Mouse (Mus musculus) limb, embryonic 11.5 days (tissue): ENCODE data around the gene Wnt4. TPM values are rescaled to one million over a fixed set of nuclear protein-coding genes. Genes with fewer than 3 reads are reported as not detected.

ENCODE experiments used
- ATAC-seq: fragments of 200-750 bp; cut with Nextera tagmentation; 2 replicates; pipeline ENCODE4 v1.8.0; 2017; ENCODE audit warnings: low read depth; ENCODE audit not compliant: insufficient number of reproducible peaks, low FRiP score, low TSS enrichment
- DNase-seq: peaks from one replicate; pipeline ENCODE4 v3.0.0-alpha.2; 2015; ENCODE audit warnings: low spot score
- H3K27ac ChIP-seq: fragments of 300-500 bp; sonication (generic); replicated peaks from 2 replicates; pipeline ENCODE4 v1.5.1; 2014; ENCODE audit warnings: low read depth, mild to moderate bottlenecking, low read length
- H3K27me3 ChIP-seq: fragments of 300-500 bp; sonication (generic); 2 replicates; pipeline ENCODE4 v1.6.1; 2014; ENCODE audit warnings: mild to moderate bottlenecking, low read length, mixed read lengths; ENCODE audit not compliant: control insufficient read depth, insufficient read depth
- H3K36me3 ChIP-seq: fragments of 300-500 bp; sonication (generic); 2 replicates; pipeline ENCODE4 v1.6.1; 2014; ENCODE audit warnings: mild to moderate bottlenecking, low read length, moderate library complexity, mixed read lengths; ENCODE audit not compliant: control insufficient read depth, insufficient read depth
- H3K4me1 ChIP-seq: fragments of 300-500 bp; sonication (generic); 2 replicates; pipeline ENCODE4 v1.6.1; 2014; ENCODE audit warnings: low read length, mixed read lengths; ENCODE audit not compliant: control insufficient read depth, insufficient read depth
- H3K4me2 ChIP-seq: fragments of 300-500 bp; sonication (generic); 2 replicates; pipeline ENCODE4 v1.6.1; 2014; ENCODE audit warnings: low read depth, mild to moderate bottlenecking, moderate library complexity; ENCODE audit not compliant: severe bottlenecking
- H3K4me3 ChIP-seq: fragments of 300-500 bp; sonication (generic); 2 replicates; pipeline ENCODE4 v1.5.1; 2014; ENCODE audit warnings: low read depth, low read length
- H3K9ac ChIP-seq: fragments of 300-500 bp; sonication (generic); 2 replicates; pipeline ENCODE4 v1.6.1; 2014; ENCODE audit warnings: mild to moderate bottlenecking, low read length
- H3K9me3 ChIP-seq: fragments of 300-500 bp; sonication (generic); 2 replicates; pipeline ENCODE4 v1.6.1; 2016; ENCODE audit warnings: low read length; ENCODE audit not compliant: control insufficient read depth
- WGBS: fragments of 180-500 bp; shearing (Covaris S2); extraction: QIAGEN DNeasy Blood & Tissue Kit; methylation state at CpG from one replicate; pipeline ENCODE4 v1.1.7; 2014; 5-methylcytosine and 5-hydroxymethylcytosine counted together
- polyA plus RNA-seq: library from polyadenylated mRNA; unstranded; fragments of >200 nt; fragmentation: Nextera tagmentation; extraction: Ambion mirVana; gene quantifications from 2 replicates; pipeline ENCODE4 v1.2.1, GENCODE M21; 2014

The Wnt4 gene
- polyA plus RNA-seq, 1 experiment from 2014 or later = 3.5 TPM

DNA sequence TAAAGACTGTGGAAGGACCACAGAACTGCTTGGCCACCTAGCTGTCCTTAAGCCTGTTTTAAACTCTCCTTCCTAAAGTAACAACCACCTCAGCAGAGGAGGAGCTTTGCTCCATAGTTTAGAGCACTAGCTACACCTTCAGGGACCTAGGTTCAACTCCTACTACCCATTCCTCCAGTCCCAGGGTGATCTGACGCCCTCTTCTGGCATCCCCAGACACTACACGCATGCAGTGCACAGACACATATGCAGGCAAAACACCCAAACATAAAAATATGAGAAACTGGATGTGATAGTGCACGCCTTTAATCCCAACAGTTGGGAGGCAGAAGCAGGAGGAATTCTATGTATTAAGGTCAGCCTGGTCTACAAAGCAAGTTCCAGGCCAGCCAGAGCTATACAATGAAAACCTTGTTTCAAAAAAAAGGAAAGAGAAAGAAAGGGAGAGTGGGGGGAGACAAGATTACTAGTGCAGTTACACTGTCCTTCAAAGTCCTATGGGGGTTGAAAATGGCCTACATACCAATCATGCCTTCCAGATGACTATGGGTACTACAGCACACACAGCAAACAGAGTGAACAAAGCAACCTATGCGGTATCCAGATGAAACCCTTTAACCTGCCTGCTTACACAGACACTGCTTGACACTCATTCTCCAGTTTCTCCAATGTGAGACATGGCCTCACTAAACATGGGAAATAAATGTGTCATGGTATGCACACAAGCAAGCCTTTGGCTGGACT lies 38.9 kb downstream of the Wnt4 start:
- H3K4me3 ChIP-seq = no peak overlapping the region
- WGBS = 87% methylated on average over 4 of the region's 4 CpGs
- H3K27me3 ChIP-seq = no peaks in the 10 kb centered on the region
- peaks cover 5% of the 10 kb centered on the region; the same call in 1 of the 2 replicates for H3K36me3 ChIP-seq
- DNase-seq (no peak), ATAC-seq (no peak)
- no peak overlapping the region for H3K4me2 ChIP-seq
- H3K9ac ChIP-seq = no peak overlapping the region
- H3K27ac ChIP-seq = no peak overlapping the region
- no peaks in the 10 kb centered on the region for H3K9me3 ChIP-seq
- H3K4me1 ChIP-seq = no peaks in the 10 kb centered on the region

GRCm38 (mm10) chr4:137324926-137325325 lies 47.6 kb downstream of the Wnt4 start:
- 93% methylated on average over 6 of the region's 6 CpGs for WGBS
- ATAC-seq = no peak
- no peak overlapping the region for H3K9ac ChIP-seq
- no peaks in the 10 kb centered on the region for H3K4me1 ChIP-seq
- no peak for DNase-seq
- no peak overlapping the region for H3K27ac ChIP-seq
- H3K4me2 ChIP-seq = no peak overlapping the region
- H3K9me3 ChIP-seq = no peaks in the 10 kb centered on the region
- H3K36me3 ChIP-seq = peaks cover 16% of the 10 kb centered on the region
- no peaks in the 10 kb centered on the region for H3K27me3 ChIP-seq
- no peak overlapping the region for H3K4me3 ChIP-seq

DNA sequence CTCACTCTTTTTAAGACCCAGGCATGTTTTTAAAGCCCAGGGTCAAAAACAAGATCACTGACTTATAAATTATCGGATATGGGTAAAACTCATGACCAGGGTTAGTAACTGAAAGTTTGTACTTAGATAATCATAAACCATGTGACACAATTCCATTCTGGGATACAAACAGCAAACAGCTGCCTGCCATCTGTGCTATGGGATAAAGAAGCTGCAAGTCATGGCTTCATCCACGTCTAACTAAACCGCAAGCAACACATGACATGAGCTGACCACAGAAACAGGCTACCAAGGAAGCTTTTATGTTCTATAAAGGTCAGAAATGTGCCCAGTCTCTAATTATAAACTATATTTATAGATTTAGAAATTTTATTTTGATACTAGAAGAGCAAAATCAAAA lies 49.2 kb downstream of the Wnt4 start:
- ATAC-seq (no peak), DNase-seq (no peak)
- Histone ChIP-seq H3K4me1 (no peaks in the 10 kb centered on the region), H3K9ac (no peak overlapping the region), H3K27ac (no peak overlapping the region), H3K4me2 (no peak overlapping the region), H3K27me3 (no peaks in the 10 kb centered on the region), H3K9me3 (no peaks in the 10 kb centered on the region), H3K36me3 (peaks cover 14% of the 10 kb centered on the region), H3K4me3 (no peak overlapping the region)
- WGBS = 86% methylated on average over 3 of the region's 3 CpGs

DNA sequence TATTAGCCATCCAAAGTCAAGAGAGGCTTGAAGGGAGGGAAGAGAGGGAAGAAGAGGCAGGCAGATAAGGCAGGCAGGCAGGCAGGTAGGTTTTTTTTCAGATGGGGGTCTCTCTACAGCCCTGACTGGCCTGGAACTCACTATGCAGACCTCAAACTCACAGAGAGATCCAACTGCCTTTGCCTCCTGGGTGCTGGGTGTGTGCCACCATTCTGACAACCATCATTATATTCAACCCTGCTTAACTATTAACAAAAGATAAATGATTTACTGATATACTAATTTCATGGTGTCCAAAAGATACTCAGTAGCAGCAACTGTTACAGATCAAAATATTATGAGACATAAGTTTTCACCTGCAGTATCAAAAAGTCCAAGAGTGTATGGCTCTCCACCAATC lies 54.8 kb downstream of the Wnt4 start:
- ATAC-seq = no peak
- no peak overlapping the region for H3K4me2 ChIP-seq
- H3K27ac ChIP-seq = no peak overlapping the region
- no peaks in the 10 kb centered on the region for H3K27me3 ChIP-seq
- no peak overlapping the region for H3K9ac ChIP-seq
- H3K9me3 ChIP-seq = no peaks in the 10 kb centered on the region
- peaks cover 23% of the 10 kb centered on the region for H3K36me3 ChIP-seq
- H3K4me1 ChIP-seq = no peaks in the 10 kb centered on the region
- H3K4me3 ChIP-seq = no peak overlapping the region
- no peak for DNase-seq

GRCm38 (mm10) chr4:137336468-137336867 lies 59.2 kb downstream of the Wnt4 start:
- Histone ChIP-seq H3K36me3 (peaks cover 11% of the 10 kb centered on the region; the same call in 1 of the 2 replicates), H3K27ac (no peak overlapping the region), H3K27me3 (no peaks in the 10 kb centered on the region), H3K9ac (no peak overlapping the region), H3K4me2 (no peak overlapping the region), H3K4me3 (no peak overlapping the region), H3K9me3 (no peaks in the 10 kb centered on the region), H3K4me1 (peaks cover 5% of the 10 kb centered on the region; the same call in 1 of the 2 replicates)
- WGBS = 95% methylated on average over 5 of the region's 5 CpGs
- ATAC-seq = no peak
- DNase-seq = no peak

GRCm38 (mm10) chr4:137339415-137339814 lies 62.1 kb downstream of the Wnt4 start:
- no peaks in the 10 kb centered on the region for H3K9me3 ChIP-seq
- H3K4me2 ChIP-seq = no peak overlapping the region
- H3K4me3 ChIP-seq = no peak overlapping the region
- WGBS = 93% methylated on average over 1 of the region's 1 CpGs
- no peak for DNase-seq
- no peak for ATAC-seq
- H3K27ac ChIP-seq = no peak overlapping the region
- peaks cover 6% of the 10 kb centered on the region; the same call in 1 of the 2 replicates for H3K36me3 ChIP-seq
- no peak overlapping the region for H3K9ac ChIP-seq
- H3K4me1 ChIP-seq = peaks cover 5% of the 10 kb centered on the region; the same call in 1 of the 2 replicates
- no peaks in the 10 kb centered on the region for H3K27me3 ChIP-seq

GRCm38 (mm10) chr4:137342816-137343215 lies 65.5 kb downstream of the Wnt4 start:
- peaks cover 5% of the 10 kb centered on the region; the same call in 1 of the 2 replicates for H3K4me1 ChIP-seq
- ATAC-seq = no peak
- no peak overlapping the region for H3K9ac ChIP-seq
- H3K4me2 ChIP-seq = no peak overlapping the region
- no peaks in the 10 kb centered on the region for H3K27me3 ChIP-seq
- no peak overlapping the region for H3K27ac ChIP-seq
- DNase-seq = no peak
- H3K36me3 ChIP-seq = peaks cover 2% of the 10 kb centered on the region; the same call in 1 of the 2 replicates
- H3K9me3 ChIP-seq = no peaks in the 10 kb centered on the region
- H3K4me3 ChIP-seq = no peak overlapping the region
- 87% methylated on average over 1 of the region's 1 CpGs for WGBS

DNA sequence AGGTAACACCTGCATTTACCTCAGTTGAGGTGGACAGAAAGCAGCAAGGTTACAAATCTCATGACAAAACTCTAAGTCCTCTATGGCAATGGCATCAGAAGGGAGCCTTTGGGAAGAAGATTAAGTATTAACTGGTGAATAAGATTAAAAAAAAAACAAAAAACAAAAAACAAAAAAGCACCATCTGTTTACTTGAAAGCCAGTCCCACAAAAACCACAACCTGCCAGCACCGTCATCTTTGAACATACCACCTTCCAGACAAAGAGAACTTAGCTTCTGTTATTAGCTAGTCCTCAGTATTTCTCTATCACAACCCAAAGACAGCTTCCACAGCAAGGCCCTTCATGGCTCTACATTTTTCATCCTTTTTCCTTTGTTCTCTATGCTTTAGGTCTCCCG lies 67.8 kb downstream of the Wnt4 start:
- DNase-seq (no peak), ATAC-seq (no peak)
- Histone ChIP-seq H3K4me1 (no peaks in the 10 kb centered on the region), H3K9me3 (no peaks in the 10 kb centered on the region), H3K27me3 (no peaks in the 10 kb centered on the region), H3K9ac (no peak overlapping the region), H3K27ac (no peak overlapping the region), H3K4me2 (no peak overlapping the region), H3K4me3 (no peak overlapping the region), H3K36me3 (peaks cover 2% of the 10 kb centered on the region; the same call in 1 of the 2 replicates)
- 86% methylated on average over 2 of the region's 2 CpGs for WGBS

- WGBS = 95% methylated on average over 1 of the region's 1 CpGs
- Histone ChIP-seq H3K4me2 (no peak overlapping the region), H3K9me3 (no peaks in the 10 kb centered on the region), H3K4me1 (no peaks in the 10 kb centered on the region), H3K27me3 (no peaks in the 10 kb centered on the region), H3K36me3 (peaks cover 2% of the 10 kb centered on the region; the same call in 1 of the 2 replicates), H3K9ac (no peak overlapping the region), H3K4me3 (no peak overlapping the region), H3K27ac (no peak overlapping the region)
- no peak for DNase-seq
- ATAC-seq = no peak
Measured at GRCm38 (mm10) chr4:137345790-137346189, 68.5 kb downstream of the Wnt4 start.
